Mouse (Mus musculus) left cerebral cortex, adult 2 months (tissue): ENCODE measurements around the gene Olfr463. TPM values are rescaled to one million over a fixed set of nuclear protein-coding genes. Genes with fewer than 3 reads are reported as not detected.

Experiments
- DNase-seq, 2 experiments: peaks; one replicate each; pipeline ENCODE4 v3.0.0; 2021 to 2022; ENCODE audit warnings: low spot score in 2 of 2, mixed read lengths in 1 of 2; ENCODE audit errors: extremely low spot score in 1 of 2
- H3K27ac ChIP-seq: fragments of 200-600 bp; 2 replicates; pipeline ENCODE4 v1.8.1; 2022
- H3K4me3 ChIP-seq: fragments of 200-600 bp; 2 replicates; pipeline ENCODE4 v1.8.1; 2022
- CTCF ChIP-seq: fragments of 200-600 bp; IDR thresholded peaks from 2 replicates; pipeline ENCODE4 v1.8.1; 2022; ENCODE audit warnings: antibody characterized with exemption, mild to moderate bottlenecking, moderate library complexity
- intact Hi-C: fragments of 180-260 bp; cut with DNase I; formaldehyde crosslinking; loops from one replicate; pipeline ENCODE4 v1.15.1; 2025
- long read RNA-seq, 2 experiments: library from polyadenylated mRNA; stranded (forward); transcript quantifications; one replicate each; pipeline ENCODE4 v2.0.0; 2021; ENCODE audit warnings: borderline mapping rate in 2 of 2
- total RNA-seq, 2 experiments: library from RNA; stranded (reverse); gene quantifications; 2 replicates each; pipeline ENCODE4 v1.2.3; 2021

Gene Olfr463
- not detected for total RNA-seq
- long read RNA-seq, experiment 1, result 0 reads
- long read RNA-seq, experiment 2, result 0 reads

DNA sequence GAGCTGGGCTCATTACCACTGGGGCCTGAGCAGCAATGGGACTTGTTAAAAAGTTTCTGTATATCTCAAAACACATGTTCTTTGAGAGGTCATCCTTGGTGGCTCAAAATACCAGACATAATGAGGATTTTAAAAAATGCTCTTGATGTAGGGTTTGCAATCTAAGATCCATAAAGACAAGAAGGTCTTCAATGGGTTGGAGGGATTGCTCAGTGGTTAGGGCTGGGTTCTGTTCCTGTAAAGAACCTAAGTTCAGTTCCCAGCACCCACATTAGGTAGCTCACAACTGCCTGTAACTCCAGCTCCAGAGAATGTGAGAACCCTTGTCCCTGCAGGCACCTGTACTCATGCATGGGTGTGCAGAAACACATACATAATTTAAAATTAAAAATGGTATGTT lies at the start of gene Olfr463:
Gene Olfr463, minus strand, starts transcription at position 101 of the 400 bp plus-strand sequence.
- TF ChIP-seq CTCF, result no peak
- no peak for DNase-seq
- intact Hi-C loops, result no loop called here
- no peak within 1 kb of the TSS for H3K4me3 ChIP-seq
- H3K27ac ChIP-seq, result no peak within 1 kb of the TSS

DNA sequence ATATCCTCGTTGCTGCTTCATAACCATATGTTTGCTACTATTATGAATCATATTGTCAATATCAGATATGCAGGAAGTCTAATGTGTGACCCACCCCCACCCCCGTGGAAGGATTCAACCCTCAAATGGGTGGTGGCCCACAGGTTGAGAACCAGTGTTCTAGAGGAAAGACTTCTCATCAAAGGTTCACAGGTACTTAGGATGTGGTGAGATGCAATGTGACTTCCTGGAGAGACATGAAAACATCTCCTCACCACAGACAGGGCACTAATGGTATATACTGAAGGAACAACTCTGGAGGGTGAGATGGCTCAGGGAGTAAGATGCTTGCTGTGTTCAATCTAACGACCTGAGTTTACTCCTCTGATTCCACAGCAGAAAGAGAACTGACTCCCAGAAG lies 38.3 kb upstream of the Olfr463 start:
- DNase-seq, result no peak
- intact Hi-C loops, result no loop called here
- no peak for TF ChIP-seq CTCF
- H3K4me3 ChIP-seq, result no peak overlapping the region
- no peak overlapping the region for H3K27ac ChIP-seq

DNA sequence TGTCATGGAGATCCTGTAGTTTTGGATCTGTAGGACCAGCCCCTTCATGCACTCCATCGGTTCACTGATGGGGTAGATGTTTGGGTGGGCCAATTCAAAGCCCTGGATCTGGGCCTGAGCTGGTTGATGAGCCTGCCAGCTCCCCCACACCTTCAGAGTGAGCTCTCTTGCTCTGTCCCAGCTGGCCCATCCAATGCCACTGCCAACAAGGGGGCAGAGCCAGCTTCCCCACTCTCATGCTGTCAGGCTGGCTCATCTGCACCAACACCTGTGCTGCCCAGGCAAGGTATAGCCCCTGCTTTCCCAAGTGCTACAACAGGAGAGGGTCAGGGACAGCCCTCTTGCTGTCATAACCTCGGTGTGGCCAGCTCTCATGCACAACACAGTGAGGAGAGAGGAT lies 36.5 kb upstream of the Olfr463 start:
- DNase-seq, result no peak
- Histone ChIP-seq H3K27ac (no peak overlapping the region), H3K4me3 (no peak overlapping the region)
- TF ChIP-seq CTCF, result no peak
- intact Hi-C loops, result no loop called here

DNA sequence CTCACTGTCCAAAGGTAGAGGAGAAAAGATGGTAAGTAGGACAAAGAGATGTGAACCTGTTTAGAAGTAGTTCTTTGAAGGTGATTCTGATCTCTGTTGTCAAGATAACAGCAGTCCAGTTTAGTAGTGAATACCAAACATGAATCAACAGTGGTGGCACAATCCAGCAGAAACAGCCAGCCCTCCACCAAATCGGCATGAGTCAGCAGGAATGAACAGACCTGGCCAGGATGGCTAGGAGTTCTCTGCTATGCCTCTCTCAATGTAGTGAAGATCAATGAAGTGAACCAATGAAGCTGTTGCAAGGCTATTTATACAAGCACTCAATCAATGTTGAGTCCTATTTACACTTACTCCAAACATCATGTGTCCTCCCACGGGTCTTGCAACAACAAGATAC lies 33.2 kb upstream of the Olfr463 start:
- no peak overlapping the region for H3K27ac ChIP-seq
- H3K4me3 ChIP-seq, result no peak overlapping the region
- TF ChIP-seq CTCF, result no peak
- DNase-seq, result no peak
- intact Hi-C loops, result no loop called here

DNA sequence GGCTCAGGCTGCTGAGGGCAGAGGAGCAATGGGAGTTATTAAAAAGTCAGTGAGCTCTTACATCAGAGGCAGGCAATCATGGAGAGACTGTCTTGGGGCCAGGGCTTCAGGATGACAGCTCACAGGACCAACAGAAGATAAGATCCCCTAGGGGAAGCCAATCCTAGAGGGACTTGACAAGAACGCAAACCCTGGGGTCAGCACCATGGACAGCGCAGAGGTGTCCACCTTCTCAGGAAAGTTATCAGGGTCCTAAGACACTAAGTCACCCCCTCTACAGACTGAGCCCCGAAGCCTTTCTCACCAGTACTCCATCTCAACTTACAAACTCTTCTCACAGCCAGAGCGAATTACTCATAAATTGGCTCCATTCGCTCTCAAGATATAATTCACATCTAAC lies 23.8 kb upstream of the Olfr463 start, which contains the start of gene Olfr464:
Gene Olfr464, minus strand, starts transcription at position 2 of the 400 bp plus-strand sequence.
- Histone ChIP-seq H3K27ac (peak within 1 kb of the TSS; percentile 76), H3K4me3 (no peak within 1 kb of the TSS)
- no peak for DNase-seq
- TF ChIP-seq CTCF, result no peak
- intact Hi-C loops, result loop anchor here (2.0 kb wide), 1 partner anchor 158 kb away; no protein-coding TSS in a partner anchor

DNA sequence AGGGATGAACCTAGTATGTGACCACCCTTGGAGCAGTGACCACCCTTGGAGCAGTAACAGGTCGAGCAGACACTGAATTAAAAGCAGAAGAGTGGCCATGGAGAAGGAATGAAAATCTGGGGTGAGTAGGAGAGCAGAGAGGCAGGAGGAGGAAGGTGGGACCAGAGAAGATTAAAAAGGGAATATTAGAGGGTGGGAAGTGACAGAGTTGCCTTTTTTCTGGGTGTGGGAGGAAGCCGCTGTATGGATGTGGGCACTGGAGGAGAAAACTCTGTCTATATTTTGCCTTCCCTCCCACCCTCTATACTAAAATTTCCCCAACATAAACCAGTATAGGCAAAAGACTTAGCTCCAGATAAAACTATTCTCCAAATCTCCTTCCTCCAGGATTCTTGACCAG lies 23.1 kb upstream of the Olfr463 start:
- no peak overlapping the region for H3K4me3 ChIP-seq
- intact Hi-C loops, result loop anchor here (2.0 kb wide), 1 partner anchor 158 kb away; no protein-coding TSS in a partner anchor
- peak overlapping the region; percentile 56 for H3K27ac ChIP-seq
- DNase-seq, result no peak
- no peak for TF ChIP-seq CTCF

DNA sequence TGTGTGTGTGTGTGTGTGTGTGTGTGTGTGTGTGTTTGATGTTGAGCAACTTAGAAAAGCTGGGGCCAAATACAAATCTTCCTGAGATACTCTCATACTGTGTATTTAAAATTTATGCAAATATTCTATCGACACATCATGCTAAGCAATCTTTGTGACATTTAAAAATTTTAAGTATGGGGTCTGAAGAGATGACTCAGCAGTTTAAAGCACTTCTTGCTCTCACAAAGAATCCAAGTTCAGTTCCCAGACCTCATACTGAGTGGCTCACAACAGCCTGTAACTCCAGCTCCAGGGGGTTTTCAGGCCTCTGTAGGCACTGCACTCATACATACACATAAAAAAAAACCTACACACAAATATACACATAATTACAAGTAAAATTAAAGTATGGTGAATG lies 18.8 kb upstream of the Olfr463 start:
- H3K27ac ChIP-seq, result no peak overlapping the region
- no peak overlapping the region for H3K4me3 ChIP-seq
- no peak for DNase-seq
- intact Hi-C loops, result no loop called here
- no peak for TF ChIP-seq CTCF

DNA sequence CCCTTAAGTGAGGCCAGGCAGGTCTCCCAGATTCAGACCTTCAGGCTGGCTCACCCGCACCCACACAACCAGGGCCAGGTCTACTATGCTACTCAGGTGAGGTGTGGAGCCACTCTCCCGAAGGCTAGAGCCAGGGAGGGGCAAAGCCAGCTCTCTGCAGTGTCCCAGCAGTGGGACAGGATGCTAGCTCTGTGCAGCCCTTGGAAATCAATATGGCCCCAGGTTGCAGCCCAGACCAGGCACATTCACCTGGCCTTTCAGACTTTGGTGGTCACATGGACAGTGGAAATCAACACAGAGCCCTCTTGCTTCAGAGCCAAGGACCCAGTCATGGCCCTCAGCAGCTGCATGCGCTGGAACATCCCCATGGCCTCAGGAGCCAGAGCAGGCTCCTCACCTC lies 7.1 kb upstream of the Olfr463 start:
- Histone ChIP-seq H3K27ac (no peak overlapping the region), H3K4me3 (no peak overlapping the region)
- intact Hi-C loops, result no loop called here
- TF ChIP-seq CTCF, result no peak
- no peak for DNase-seq

DNA sequence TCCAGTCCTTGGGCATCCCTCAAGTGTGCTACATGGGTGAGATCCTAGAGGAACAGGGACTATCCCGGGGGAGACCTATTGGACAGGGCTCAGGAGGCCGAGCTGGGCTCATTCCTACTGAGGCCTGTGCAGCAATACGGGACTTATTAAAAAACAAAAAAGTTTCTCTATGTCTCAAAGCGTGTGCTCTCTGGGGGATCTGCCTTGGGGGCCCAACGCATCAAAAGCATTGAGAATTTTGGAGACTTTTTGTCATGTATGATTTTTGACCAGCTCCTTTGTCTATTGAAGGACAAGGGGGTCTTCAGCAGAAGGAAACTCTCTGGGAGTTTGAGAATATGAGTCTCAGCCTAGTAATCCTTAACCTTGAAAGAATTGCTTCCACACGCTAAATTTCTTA lies 5.0 kb downstream of the Olfr463 start, which contains the start of gene Olfr462:
Gene Olfr462, minus strand, starts transcription at position 101 of the 400 bp plus-strand sequence.
- no peak within 1 kb of the TSS for H3K4me3 ChIP-seq
- no peak within 1 kb of the TSS for H3K27ac ChIP-seq
- no peak for TF ChIP-seq CTCF
- intact Hi-C loops, result no loop called here
- DNase-seq, result no peak

DNA sequence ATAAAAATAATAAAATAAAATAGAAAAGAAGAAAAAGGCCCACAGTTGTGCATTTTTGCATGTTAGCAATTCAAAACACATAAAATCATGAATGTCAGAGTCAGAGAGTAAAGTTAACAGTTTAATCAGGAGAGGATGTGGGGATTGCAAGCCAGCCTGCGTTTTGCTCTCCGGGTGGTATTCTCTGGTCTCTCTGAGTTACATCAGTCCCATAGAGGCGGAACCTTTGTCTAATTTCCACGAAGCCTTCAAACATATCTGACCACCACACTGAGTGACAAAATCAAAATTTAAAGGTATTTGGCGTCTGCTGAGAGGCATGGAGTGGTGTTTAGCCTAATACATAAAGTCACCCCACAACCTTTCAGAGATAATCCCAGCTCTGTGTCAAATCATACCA lies 12.3 kb downstream of the Olfr463 start:
- intact Hi-C loops, result no loop called here
- Histone ChIP-seq H3K4me3 (no peak overlapping the region), H3K27ac (no peak overlapping the region)
- TF ChIP-seq CTCF, result no peak
- no peak for DNase-seq

DNA sequence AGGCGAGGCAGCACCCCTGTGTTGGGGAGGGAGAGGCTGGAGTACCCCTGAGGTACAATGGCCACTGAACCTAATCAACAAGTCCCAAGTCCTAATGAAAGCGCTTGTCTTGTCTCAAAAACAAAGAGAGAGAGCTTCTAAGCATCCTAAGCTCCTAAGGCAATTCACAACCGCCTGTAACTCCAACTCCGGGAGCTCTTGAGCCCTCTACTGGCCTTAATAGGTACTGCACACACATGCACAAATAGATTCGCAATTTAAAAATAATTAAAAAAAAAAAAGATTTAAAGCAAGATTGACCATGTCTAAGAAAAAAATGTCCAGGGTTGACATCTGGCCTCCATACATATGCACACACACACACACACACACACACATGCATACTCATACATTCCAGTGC lies 13.7 kb downstream of the Olfr463 start:
- TF ChIP-seq CTCF, result peak; percentile 54
- Histone ChIP-seq H3K4me3 (no peak overlapping the region), H3K27ac (no peak overlapping the region)
- intact Hi-C loops, result no loop called here
- no peak for DNase-seq

DNA sequence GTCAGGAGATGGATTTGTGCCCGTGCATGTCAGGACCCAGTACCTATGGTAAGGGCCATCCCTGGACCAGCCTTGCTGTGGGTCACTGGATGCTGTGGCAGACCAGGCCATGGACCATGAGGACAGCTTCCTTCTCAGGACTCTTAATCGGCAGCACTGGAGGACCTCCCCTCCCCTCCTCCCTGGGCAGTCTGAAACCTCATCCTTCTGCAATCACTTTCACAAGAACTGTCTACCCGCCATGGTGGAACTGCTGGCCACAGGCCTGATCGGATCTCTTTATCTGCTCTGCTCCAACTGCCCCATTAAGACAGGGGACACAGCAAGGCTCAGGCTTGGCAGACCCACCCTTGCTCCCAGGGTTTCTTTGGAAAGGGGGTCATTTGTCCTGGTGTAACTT lies 15.5 kb downstream of the Olfr463 start:
- intact Hi-C loops, result no loop called here
- no peak for TF ChIP-seq CTCF
- no peak overlapping the region for H3K4me3 ChIP-seq
- H3K27ac ChIP-seq, result no peak overlapping the region
- DNase-seq, result no peak

DNA sequence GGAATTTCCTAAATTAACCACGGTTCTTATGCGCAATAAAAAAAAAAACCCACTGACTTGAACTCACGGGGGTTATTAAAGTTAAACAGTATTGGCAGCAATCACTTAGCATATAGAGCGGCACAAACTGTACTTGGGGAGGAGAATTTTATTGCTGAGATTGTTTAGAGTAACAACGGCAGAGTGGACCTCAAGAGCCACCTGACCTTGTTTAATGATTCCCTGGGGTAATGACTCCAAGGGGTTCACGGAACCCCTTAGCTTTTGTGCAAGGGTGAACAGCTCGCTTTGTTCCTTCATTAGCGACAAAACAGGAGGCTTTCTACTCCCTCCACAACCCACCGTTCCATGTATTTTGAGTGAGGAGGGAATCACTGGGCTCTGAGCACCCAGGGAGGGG lies 17.4 kb downstream of the Olfr463 start:
- Histone ChIP-seq H3K4me3 (no peak overlapping the region), H3K27ac (no peak overlapping the region)
- no peak for TF ChIP-seq CTCF
- intact Hi-C loops, result no loop called here
- no peak for DNase-seq
